Mouse (Mus musculus) urinary bladder, postnatal 14 days (tissue): ENCODE measurements around the gene Mapkap1.
A peak's percentile ranks its signal among the peaks of the same experiment; 100 is the strongest.

Experiments used
- DNase-seq: peaks from one replicate; pipeline ENCODE4 v3.0.0; 2021; ENCODE audit warnings: low spot score

The Mapkap1 gene

DNA sequence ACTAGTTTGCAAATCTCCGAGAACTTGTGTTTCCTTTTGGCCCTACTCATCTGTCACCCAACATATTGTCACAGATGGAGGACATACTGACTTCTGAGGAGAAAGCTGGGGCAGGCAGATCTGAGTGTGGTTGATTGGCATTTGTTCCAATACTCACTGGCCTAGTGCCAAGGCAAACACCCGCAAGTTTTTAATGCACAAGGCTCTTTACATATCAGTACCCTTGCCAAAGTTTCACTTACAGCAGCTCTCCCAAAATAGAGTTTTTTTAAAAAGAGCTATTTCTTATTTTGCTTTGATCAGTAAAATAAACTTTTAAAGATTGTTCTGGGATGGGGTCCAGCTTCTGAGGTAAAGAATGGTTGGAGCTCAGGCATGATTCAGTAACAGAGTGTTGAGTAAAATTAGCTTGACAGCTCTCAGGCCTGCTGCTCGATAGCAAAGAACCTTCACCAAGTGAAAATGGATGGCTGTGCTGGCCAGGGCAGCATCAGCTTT, 125.3 kb downstream of the Mapkap1 start:
- peak; percentile 31 for DNase-seq

DNA sequence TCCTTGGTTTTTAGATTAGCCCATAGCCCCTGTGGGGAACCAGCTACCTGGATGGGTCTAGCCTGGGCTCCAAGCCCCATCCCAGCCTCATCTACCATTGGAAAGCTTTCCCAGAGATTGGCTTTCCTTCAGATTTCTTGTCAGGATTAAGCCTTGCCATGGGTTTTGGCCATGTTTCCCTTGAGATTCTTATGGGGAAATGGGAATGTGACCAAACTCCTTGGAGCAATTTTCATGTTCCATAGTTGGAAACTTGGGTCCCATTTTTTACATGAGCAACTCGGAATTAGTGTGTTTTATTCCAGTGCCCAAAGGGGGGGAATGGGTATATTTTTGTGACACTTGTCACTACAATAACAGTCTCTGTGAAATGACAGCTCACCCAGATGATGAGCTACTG, 125.8 kb downstream of the Mapkap1 start:
- no peak for DNase-seq

DNA sequence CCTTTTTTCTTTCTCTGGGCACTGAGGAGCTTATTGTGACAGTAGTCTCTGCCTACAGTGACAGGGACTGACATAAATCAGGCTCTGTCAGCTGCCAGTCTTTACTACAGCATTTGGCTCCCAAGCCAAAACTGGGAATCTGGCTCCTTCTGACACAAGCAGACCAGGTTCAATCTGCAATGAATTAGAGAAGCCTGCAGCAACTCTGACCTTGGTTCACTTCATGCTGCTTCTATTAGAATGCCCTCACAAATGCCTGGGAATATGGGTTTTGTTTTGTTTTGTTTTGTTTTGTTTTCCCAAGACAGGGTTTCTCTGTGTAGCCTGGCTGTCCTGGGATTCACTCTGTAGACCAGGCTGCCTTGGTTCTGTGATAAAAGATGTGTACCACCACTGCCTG, 126.7 kb downstream of the Mapkap1 start:
- DNase-seq = no peak

DNA sequence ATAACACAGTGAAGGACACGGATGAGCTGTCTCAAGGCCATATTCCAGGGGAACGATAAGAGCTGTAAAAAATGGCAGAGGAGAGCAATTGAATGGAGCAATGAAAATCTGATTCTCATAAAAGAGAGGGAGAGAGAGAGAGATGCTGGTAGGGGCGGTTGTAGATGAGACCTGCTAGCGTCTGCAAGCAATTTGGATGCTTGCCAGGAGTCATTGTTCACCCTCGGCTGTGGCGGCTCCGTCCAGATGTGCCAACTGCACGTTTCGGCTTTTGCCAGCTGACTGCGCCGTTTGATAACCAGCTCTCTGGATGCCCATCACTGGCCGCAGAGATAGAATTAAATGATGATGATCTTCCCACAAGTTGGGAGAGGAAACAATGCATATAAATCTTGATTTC, 128.4 kb downstream of the Mapkap1 start:
- no peak for DNase-seq

DNA sequence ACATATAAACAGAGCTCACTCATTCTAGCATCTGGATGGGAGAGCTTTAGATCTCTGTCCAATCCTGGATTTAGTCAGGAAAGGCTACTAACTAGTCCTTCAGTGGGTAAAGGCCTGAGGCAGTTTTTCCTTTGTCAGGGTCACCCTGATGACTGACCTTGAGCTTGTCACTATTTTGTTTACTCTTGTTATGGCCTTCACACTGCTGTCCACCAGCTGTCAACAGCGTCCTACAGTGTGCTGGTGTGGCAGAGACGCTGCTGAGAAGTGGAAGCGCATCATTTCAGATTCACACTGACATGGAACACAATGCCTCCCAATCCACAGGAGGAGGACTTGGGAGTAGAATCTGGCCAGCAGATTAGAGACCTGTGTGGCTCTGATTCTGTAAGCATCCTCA, 130.8 kb downstream of the Mapkap1 start:
- DNase-seq = no peak

DNA sequence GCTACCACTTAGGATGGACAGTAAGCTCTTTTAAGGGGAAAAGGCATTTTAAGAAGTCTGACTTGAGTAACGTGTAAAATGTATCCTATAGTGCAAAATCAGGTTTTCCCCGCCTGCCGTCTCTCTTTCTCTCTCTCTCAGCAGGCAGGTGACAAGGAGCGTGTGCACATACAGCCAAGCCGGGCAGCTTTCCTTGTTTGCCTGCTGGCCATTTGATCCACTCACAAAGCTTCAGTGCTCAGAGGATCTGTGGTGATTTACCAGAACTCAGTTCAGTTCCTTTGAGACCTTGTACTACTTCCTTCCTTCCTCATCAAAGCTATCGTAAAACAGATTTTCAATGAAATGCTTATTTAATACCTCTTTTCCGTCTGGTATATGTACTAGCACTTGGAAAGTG, 137.0 kb downstream of the Mapkap1 start:
- no peak for DNase-seq

DNA sequence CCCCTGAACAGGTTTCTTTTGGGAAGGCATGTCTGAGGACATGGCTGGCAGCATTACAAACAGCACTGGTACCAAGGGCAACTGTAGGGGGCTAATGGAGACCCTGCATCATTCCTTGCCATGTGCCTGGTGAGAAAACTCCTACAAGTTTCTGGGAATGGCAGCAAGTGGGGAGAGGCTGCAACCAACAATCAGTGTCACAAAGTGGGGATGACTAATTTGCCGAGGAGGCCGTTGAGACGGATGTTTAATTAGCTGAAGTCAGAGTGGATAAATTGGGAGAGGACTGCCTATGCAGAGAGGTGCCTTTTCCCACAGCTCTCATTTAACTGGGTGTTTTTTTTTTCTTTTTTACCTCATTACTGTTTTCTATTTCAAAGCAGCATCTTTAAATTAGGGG, 137.4 kb downstream of the Mapkap1 start:
- DNase-seq = no peak

DNA sequence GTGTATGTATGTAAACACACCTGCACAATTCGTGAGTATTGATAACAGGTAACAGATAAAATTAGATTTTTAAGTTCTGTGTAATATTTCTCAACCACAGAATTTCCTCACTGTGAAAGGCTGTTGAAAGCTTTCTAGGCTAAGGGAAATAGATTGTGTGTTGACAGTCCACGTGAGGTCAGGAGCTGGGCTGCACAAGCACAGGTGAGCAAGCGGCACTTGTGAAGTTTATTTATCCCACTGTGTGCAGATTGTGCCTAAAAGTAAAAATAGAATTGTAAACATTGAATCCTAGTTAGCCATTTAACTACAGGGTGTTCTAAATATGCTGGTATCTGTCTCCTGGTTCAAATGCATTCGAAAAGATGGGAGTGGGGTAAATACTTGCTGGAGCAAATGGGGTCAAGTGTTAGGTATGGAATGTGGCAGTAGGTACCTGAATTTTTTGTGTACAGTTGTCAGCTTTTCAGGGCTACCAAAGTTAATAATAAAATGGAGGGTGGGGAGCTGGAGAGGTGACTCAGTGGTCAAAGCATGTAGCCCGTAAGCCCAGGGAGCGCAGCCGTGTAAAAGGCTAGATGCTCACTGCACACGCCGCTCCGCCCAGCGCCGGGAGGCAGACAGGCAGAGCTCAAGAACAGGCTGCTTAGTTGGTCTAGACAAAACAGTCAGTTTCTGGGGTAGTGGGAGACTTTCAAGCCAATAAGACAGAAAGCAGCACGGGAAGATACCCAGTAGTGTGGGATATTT, 138.2 kb downstream of the Mapkap1 start:
- no peak for DNase-seq

DNA sequence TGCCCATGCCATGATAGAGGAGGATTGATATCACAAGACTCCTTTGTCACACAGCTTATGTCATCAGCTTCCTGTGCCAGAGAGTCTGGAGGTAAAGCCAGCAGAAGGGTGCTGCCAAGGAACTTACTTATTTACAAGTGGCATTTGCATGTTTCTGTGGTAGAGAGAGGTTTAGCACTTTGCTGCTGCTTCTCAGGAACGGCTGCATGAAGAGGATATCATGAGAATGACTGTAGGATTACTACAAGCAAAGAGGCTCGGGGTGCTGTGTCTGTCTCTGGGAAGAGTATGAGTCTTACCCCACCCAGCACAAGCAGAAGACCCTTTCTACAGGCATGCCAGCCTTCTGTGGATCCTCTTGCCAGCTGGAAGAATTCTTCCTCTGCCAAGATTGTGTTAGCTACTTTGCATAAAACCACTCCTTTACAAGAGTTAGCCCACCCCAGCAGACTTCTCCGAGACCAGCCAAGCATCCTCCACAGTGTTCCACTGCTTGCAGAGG, 139.7 kb downstream of the Mapkap1 start:
- DNase-seq = no peak

DNA sequence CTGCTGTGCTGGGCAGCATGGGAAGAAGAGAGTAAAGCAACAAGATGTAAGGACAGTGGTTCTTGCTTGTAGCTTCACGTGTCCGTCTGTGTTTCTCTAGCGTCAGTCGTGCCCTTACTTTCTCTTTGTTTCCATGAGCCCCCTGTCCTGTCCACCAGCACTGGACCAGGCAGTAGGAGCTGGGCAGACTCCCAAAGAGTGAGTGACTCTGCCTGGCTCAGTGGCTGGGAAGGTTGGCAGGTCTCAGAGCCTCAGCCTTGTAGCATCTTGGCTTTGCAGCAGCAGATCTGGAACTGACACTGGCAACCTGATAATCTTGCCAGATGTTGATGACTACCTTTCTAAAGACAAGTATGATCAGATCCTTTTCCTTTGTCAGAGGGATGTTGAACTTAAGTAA, 140.9 kb downstream of the Mapkap1 start:
- DNase-seq = no peak

DNA sequence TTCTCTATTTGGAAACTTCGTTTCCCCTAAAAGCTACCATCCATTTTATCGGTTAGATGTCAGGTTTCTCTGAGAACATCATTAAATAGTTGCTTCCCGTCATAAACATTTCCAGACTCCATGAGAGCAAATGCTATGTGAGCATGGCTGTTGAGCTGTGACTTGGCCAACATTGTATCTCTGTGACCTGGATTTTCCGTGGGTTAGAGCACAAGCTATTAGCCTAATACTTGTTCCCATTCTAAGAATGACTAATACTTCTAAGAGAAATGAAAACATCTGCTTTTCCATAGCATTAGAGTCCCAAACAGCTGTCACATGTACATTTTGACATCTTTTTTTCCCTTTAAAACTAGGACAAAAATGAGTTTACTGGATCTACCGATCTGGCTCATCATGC, 142.4 kb downstream of the Mapkap1 start:
- DNase-seq = no peak

DNA sequence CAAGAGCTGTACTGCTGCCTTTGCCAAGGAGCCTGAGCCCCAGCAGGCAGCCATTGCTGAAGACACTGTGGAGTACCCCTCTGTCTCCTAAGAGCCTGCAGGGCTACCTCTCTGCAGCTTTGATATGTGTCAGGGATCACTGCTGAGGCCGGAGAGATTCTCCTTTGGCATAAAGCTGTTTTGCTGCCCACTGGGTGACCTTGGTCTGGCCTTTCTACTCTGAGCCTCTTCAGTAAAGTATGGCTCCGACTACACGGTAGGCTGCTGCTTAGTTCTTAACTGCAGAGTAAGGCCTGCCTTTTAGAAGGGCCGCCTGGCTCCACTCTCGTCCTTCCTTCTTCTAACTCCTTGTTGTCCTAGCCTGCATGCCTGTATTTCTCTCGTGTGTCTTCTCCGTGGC, 142.9 kb downstream of the Mapkap1 start:
- DNase-seq = no peak

DNA sequence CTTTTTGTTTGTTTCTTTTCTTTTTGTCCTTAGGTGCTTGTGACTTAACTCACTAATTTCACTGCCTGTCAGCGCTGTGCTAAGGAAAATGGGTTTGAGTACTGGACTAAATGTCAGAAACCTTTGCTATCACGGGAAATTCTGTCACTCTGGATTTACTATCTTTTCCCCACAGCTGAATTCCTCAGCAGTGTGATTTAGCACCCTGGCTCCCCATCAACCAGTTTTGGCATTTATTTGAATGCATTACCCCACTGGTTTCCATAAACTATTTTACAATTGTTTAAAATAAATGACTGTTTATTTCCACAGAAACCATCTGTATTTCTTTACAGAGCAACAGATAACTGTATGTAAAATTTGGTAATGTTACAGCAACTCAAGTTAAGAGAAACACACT, 146.2 kb downstream of the Mapkap1 start:
- no peak for DNase-seq

DNA sequence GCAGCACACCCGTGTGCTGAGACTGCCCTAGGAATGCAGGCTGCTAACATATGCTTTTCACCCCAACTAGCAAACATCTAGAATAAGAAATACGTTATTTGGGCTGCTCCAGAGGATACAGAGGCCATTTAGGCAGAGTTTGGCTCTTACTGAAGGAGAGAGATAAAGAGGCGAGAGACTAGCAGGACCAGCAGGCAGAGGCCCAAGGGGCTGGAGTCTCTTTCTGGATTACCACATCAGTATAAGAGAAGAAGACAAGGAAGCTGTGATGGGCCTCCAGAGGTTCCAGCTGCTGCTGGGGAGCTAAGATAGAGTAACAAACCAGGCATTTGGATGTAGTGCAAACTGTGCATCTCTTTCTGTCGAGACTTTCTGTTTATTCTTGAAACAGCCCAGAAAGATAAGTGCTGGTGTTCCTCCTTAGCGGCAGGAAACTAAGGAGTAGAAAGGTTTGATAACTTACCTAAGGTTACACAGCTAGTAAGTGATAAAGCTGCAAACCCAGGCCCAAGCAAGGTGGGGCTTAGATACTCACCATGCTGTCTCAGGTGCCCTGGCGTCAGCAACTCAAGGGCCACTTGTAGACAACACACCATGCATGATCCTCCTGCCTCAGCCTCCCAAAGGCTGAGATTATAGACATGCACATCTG, 147.1 kb downstream of the Mapkap1 start:
- DNase-seq = no peak

DNA sequence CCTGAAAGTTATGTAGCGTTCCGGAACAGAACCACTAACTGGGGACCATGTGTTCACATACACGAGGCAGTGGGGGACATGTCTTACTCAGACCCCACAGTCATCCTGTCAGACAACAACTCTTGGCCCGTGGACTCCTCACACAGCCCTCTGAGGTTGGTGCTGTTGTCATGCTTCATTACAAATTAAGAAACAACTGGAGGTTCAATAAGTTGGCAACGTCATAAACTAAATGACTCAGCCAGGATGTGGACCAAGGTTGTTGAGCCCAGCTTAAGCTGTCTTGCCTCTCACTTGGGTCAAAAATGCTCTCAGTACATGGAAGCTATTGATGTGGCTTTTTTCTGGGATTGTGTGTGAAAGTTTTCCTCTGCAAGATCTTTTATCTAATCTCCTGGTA, 153.6 kb downstream of the Mapkap1 start:
- no peak for DNase-seq

DNA sequence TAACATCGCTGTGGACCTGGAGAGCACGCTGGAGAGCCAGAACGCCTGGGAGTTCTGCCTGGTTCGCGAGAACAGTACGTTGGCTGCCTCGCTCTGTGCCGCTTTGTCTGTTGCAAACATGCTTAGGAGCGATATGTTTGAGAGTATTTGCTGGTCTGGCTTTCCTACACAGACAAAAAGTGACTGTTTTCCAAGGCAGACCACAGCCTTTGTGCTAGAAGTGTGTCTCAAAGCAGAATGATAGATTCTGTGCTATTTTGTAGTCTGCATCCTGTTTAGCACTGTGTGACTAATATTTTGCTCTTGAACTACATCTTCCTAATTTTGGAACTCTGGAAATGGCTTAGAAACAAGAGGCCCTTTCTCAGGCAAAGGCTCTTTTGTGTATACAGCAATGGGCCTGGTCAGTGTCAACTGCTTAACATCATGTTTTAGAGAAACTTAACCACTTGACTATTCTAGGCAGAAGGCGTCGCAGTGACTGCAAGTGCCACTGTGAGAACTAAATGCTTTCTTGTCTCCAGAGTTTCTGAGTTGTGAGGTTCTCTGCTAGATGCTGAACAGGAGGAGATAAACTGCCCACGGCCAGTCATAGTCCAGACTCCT, 156.6 kb downstream of the Mapkap1 start:
- no peak for DNase-seq

DNA sequence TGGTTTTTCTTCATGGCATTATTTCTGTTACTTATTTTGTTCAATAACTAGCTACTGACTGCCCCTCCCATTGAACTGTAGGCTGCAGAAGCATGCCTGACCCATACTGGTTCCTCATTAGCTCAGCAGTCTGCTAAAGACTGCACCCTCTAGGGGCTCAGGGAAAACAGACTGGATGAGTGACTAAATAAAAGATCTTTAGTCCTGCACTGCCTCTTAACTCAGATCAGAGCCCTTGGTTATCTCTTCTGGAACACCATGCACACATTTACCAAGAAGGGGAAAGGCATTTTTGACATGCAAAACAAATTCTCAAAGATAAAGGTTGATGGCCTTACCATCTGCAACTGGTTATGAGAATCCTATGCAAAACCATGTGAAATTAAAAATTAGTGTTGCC, 157.3 kb downstream of the Mapkap1 start:
- no peak for DNase-seq

DNA sequence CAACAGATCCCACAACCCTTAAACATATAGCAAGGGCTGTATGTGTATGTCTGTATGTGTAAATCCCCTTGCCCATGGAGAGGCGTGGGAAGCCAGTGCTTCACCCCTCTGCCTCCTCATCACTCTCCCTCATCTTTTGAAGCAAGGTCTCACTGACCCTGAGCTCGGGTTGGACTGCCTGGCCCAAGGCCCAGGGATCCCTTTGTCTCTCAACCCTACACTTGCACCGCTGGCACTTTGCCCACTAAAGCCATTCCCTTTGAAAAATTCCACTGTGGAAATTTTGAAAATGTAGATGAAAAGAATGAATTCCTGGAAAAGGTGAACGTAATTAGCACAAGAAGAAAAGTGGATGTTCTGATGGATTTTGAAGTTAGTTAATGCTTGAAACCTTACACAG, 159.6 kb downstream of the Mapkap1 start:
- DNase-seq = no peak

DNA sequence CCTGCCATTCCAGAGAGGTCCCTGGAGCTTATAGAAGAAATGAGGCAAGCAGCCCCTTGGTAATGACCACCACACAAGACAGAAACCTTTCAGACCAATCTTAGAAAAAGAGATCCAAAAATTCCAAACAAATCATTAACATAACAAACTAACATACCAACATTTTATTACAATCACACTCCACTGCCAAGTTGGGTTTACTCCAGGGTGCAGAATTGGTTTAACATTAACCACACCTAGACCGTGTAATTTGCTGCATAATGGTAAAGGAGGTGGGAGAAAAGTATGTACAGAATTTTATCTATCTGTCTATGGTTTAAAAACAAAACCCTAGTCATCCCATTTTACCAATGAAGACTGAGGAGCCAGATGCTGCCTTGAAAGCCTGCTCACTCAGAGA, 160.0 kb downstream of the Mapkap1 start:
- no peak for DNase-seq

DNA sequence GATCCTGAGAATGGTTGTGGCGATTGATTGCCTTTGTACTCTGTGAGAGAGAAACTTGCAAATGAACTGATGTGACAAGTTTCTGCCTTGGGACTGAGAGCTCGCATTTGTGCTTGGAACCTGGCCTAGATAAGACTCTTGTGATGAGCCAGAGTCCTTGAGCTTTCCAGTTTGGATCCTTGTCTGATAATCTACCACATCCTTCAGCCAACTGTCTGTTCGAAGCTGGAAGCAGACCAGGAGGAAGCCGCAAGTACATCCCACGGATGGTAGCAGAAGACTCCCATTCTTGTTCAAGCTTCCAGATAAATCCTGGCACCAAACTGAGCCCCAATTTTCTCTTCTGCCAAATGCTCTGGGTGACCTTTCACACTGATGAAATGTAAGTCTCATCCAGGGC, 162.6 kb downstream of the Mapkap1 start:
- DNase-seq = peak; percentile 25

DNA sequence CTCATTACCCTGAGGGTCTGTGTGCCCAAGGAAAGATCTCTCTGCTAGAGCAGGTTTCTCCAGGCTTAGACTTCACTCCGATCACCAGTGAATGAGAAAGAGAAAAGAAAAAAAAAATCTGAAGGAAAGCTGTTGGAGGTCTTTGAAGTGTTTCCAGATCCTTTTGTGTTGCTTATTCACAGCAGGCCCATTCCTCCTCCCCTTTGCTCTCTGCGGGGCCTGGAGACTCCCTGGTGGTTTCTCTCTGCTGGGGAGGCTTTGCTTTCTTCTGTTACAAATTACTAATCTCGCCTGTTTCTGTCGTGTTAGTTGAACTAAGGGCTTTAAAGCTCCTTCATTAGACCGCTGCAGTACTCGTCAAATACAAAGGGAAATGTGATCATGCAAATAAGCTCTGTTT, 163.8 kb downstream of the Mapkap1 start:
- no peak for DNase-seq

DNA sequence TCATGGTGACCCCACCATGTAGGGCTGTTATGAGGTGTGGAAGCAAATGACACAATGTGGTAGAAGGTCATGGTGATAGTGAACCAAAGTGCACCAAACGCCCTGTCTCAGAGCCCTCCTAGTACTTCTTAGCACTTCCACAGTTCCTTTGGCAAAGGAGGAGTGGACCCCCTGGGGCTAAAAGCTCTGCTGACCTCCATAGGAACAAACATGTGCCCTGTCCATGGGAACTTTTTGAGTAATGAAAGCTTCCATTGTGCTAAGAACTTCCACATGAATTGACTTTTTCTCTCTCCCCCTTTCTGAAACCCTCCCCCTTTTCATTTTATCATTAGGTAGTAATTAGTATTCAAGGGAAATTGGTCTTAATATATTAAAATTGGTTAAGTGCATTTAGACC, 164.5 kb downstream of the Mapkap1 start:
- no peak for DNase-seq

DNA sequence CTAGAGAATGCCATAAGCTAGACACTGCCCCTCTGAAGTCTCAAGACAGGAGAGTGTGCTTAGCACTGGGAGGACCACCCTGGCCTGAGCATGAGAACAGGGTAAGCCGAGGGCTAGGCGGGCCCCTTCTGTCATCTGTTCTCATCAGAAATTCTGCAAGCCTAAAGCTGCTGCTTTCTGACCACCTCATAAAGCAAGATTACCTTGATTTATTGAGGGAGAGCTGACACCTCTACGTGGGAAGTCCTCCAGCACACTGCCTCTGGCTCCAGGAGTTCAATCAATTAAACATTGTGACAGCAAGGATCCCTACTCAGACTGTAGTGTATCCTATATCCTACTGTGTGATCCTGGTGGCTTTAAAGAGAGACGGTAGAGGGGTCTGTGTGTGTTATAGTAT, 166.5 kb downstream of the Mapkap1 start:
- DNase-seq = no peak
